Mouse (Mus musculus) CH12.LX (cell line): Measurements from ENCODE around the gene Ccnjl.

Source experiments
- CTCF ChIP-seq, 2 experiments: IDR thresholded peaks in 1 of 2; conservative IDR thresholded peaks in 1 of 2; 2 replicates each; pipeline ENCODE4 v1.5.1; 2011 to 2012; ENCODE audit warnings: low read depth in 2 of 2, low read length in 2 of 2, improper control_type of control experiment in 1 of 2, inconsistent platforms in 1 of 2, mild to moderate bottlenecking in 1 of 2, moderate library complexity in 1 of 2
- KAT2A ChIP-seq: IDR thresholded peaks from 2 replicates; pipeline ENCODE4 v1.6.1; 2012; ENCODE audit warnings: low read length, improper control_type of control experiment, inconsistent platforms; ENCODE audit not compliant: insufficient replicate concordance
- MAX ChIP-seq: IDR thresholded peaks from 2 replicates; pipeline ENCODE4 v1.6.1; 2011; ENCODE audit warnings: low read length, improper control_type of control experiment
- POLR2AphosphoS2 ChIP-seq: IDR thresholded peaks from 2 replicates; pipeline ENCODE4 v1.6.1; 2011; ENCODE audit warnings: low read depth, low read length, improper control_type of control experiment
- TCF12 ChIP-seq: IDR thresholded peaks from 2 replicates; pipeline ENCODE4 v1.6.1; 2014; ENCODE audit warnings: low read depth, mild to moderate bottlenecking, inconsistent platforms, low read length, improper control_type of control experiment
- ZKSCAN1 ChIP-seq: IDR thresholded peaks from 2 replicates; pipeline ENCODE4 v1.6.1; 2012; ENCODE audit warnings: low read depth, inconsistent platforms, low read length, improper control_type of control experiment, borderline replicate concordance
- ZMIZ1 ChIP-seq: IDR thresholded peaks from 2 replicates; pipeline ENCODE4 v1.6.1; 2012; ENCODE audit warnings: low read depth, mild to moderate bottlenecking, inconsistent platforms, low read length, improper control_type of control experiment

- TF ChIP-seq ZMIZ1 (no peak), KAT2A (no peak), TCF12 (no peak), POLR2AphosphoS2 (no peak), MAX (no peak), ZKSCAN1 (no peak), CTCF (conservative IDR thresholded peaks at IDR 0.05 in 1 of 2, IDR thresholded peaks at IDR 0.05 in 1 of 2; ENCODE audit: low read depth in 2 of 2, low read length in 2 of 2) (no peak)
Observed at GRCm38 (mm10) chr11:43633658-43634401, 105.2 kb downstream of the Ccnjl start.
